ENCODE assay signal across 14 mouse cellular contexts in the genomic region with DNA sequence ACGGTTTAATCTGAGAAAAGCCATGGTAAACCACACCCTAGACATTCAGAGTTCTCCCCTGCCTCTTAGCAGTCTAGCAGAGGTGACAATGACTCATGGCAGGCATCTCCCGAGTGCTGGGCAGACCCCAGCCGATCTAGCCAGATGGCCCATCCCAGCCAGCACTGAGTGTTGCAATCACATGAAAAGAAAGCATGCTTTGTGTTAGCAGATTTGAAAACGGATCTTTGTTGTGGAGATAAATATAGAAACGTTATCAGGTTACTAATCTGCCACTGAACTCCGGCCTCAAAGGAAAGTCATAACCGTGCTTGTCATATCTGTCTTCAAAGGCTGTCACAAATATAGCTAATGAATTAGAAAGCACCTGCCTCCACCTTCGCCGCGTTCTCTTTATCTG. TPM values are rescaled to one million over a fixed set of nuclear protein-coding genes. Genes with fewer than 3 reads are reported as not detected.
DNase-seq lines count a peak whose midpoint lies in the region; ATAC-seq lines count a peak whose summit lies in the region.
"Had no signal": no experiment of that assay in that cellular context is flagged by ENCODE, and none has a peak within 500 bp of the region (broad histone marks: within the 10 kb centered on the region; RNA-seq: fewer than 3 reads in every experiment).

No protein-coding gene starts in this region.

- 0 out of 2 replicates have a peak overlapping the region, but pooled peaks have one; percentile 40 for H3K27ac ChIP-seq in hindbrain, embryonic 10.5 days
- H3K27ac ChIP-seq in hindbrain, embryonic 12.5 days: no peak overlapping the region
- H3K27ac ChIP-seq: gastrocnemius, adult 2 months; hindbrain, embryonic 13.5 days; kidney, postnatal 0 days; left cerebral cortex, adult 2 months; liver, embryonic 13.5 days had no signal

- no peaks in the 10 kb centered on the region for H3K9me3 ChIP-seq in hindbrain, embryonic 10.5 days
- no peaks in the 10 kb centered on the region for H3K9me3 ChIP-seq in hindbrain, embryonic 12.5 days (replicated peaks)
- H3K9me3 ChIP-seq in megakaryocyte, embryonic 14.5 days: no peaks in the 10 kb centered on the region
- H3K9me3 ChIP-seq: hindbrain, embryonic 13.5 days; liver, embryonic 13.5 days had no signal

- H3K4me2 ChIP-seq in hindbrain, embryonic 12.5 days (replicated peaks): no peak overlapping the region
- H3K4me2 ChIP-seq: hindbrain, embryonic 13.5 days; liver, embryonic 13.5 days had no signal

- H3K27me3 ChIP-seq in hindbrain, embryonic 10.5 days (ENCODE audit: insufficient read depth, poor library complexity, severe bottlenecking): no peaks in the 10 kb centered on the region
- no peaks in the 10 kb centered on the region for H3K27me3 ChIP-seq in hindbrain, embryonic 12.5 days
- H3K27me3 ChIP-seq in megakaryocyte, embryonic 14.5 days (replicated peaks): no peaks in the 10 kb centered on the region
- H3K27me3 ChIP-seq: hindbrain, embryonic 13.5 days; liver, embryonic 13.5 days; Patski had no signal

- WGBS in hindbrain, embryonic 10.5 days: 66% methylated on average over 10 of the region's 10 CpGs
- 59% methylated on average over 10 of the region's 10 CpGs for WGBS in hindbrain, embryonic 12.5 days

- H3K4me3 ChIP-seq in hindbrain, embryonic 10.5 days: no peak overlapping the region
- no peak overlapping the region for H3K4me3 ChIP-seq in hindbrain, embryonic 12.5 days
- H3K4me3 ChIP-seq in megakaryocyte, embryonic 14.5 days (replicated peaks): peak overlapping the region; percentile 62
- H3K4me3 ChIP-seq: gastrocnemius, adult 2 months; hindbrain, embryonic 13.5 days; left cerebral cortex, adult 2 months; liver, embryonic 13.5 days had no signal

- ATAC-seq in hindbrain, embryonic 12.5 days (ENCODE audit: low FRiP score): no peak
- ATAC-seq in common myeloid progenitor, adult 5-6 weeks (replicated peaks; ENCODE audit: low read depth, poor library complexity, severe bottlenecking): peak; percentile 67
- no peak for ATAC-seq in monocyte, adult 5-6 weeks (replicated peaks; ENCODE audit: insufficient number of reproducible peaks, low FRiP score, low TSS enrichment, poor library complexity, severe bottlenecking)
- ATAC-seq: Patski had no signal

- no peak overlapping the region for H3K9ac ChIP-seq in hindbrain, embryonic 12.5 days
- H3K9ac ChIP-seq: hindbrain, embryonic 13.5 days; liver, embryonic 13.5 days had no signal

- H3K36me3 ChIP-seq in hindbrain, embryonic 10.5 days: no peaks in the 10 kb centered on the region
- no peaks in the 10 kb centered on the region for H3K36me3 ChIP-seq in hindbrain, embryonic 12.5 days
- no peaks in the 10 kb centered on the region for H3K36me3 ChIP-seq in megakaryocyte, embryonic 14.5 days (replicated peaks; ENCODE audit: low read length)
- H3K36me3 ChIP-seq: hindbrain, embryonic 13.5 days; liver, embryonic 13.5 days had no signal

- DNase-seq in adrenal gland, adult 2 months: peak; percentile 36
- DNase-seq in adrenal gland, postnatal 4 days (ENCODE audit: low spot score in 2 of 2): no peak
- no peak for DNase-seq in hindbrain, embryonic 10.5 days (ENCODE audit: low spot score)
- DNase-seq in kidney, adult 9 months: no peak
- DNase-seq: gastrocnemius, adult 2 months; liver, embryonic 13.5 days had no signal

- peaks cover 7% of the 10 kb centered on the region for H3K4me1 ChIP-seq in hindbrain, embryonic 10.5 days (replicated peaks)
- peaks cover 8% of the 10 kb centered on the region; the same call in 1 of the 2 replicates for H3K4me1 ChIP-seq in hindbrain, embryonic 12.5 days
- H3K4me1 ChIP-seq in megakaryocyte, embryonic 14.5 days: peaks cover 12% of the 10 kb centered on the region; the same call in 1 of the 2 replicates
- H3K4me1 ChIP-seq: liver, embryonic 13.5 days had no signal

RNA-seq across cellular contexts. Expression of a gene that starts 47.4 kb away (rescaled TPM):
- 1 to 10 TPM; 2.5 to 5.2 TPM for total RNA-seq in adrenal gland, adult 2 months (2021)
- polyA plus RNA-seq in adrenal gland, adult 2 months (2012; rRNA removed): 0.91 and 1.3 TPM in 2 replicates
- 10 to 100 TPM; 12.3 to 14.5 TPM for total RNA-seq in adrenal gland, postnatal 4 days (2021)
- polyA plus RNA-seq in hindbrain, embryonic 10.5 days (2016; fragmentation: Nextera tagmentation; extraction: Ambion mirVana): 6.8 and 9.8 TPM in 2 replicates
- 11.3 and 16.6 TPM in 2 replicates for polyA plus RNA-seq in hindbrain, embryonic 12.5 days (2016; fragmentation: Nextera tagmentation; extraction: Ambion mirVana)
- total RNA-seq in common myeloid progenitor, adult 5-6 weeks (2017): not detected in 2 replicates
- polyA plus RNA-seq in megakaryocyte, embryonic 14.5 days (2012; ENCODE audit: insufficient read depth, low replicate concordance): 0.03 TPM in 1 of 2 replicates, not detected in the other
- not detected in 3 replicates for total RNA-seq in monocyte, adult 5-6 weeks (2017)
